Mouse (Mus musculus) kidney, embryonic 16.5 days (tissue): ENCODE measurements around the gene Stx6. TPM values are rescaled to one million over a fixed set of nuclear protein-coding genes. Genes with fewer than 3 reads are reported as not detected.

Source experiments
- ATAC-seq: fragments of 200-750 bp; cut with Nextera tagmentation; 2 replicates; pipeline ENCODE4 v1.8.0; 2017; ENCODE audit warnings: moderate TSS enrichment; ENCODE audit not compliant: low FRiP score, low TSS enrichment
- H3K27ac ChIP-seq: fragments of 300-500 bp; sonication (generic); 2 replicates; pipeline ENCODE4 v1.5.1; 2014; ENCODE audit warnings: low read length
- H3K27me3 ChIP-seq: fragments of 300-500 bp; sonication (generic); 2 replicates; pipeline ENCODE4 v1.6.1; 2014; ENCODE audit warnings: low read length, control low read depth, mixed read lengths; ENCODE audit not compliant: insufficient read depth
- H3K36me3 ChIP-seq: fragments of 300-500 bp; sonication (generic); 2 replicates; pipeline ENCODE4 v1.6.1; 2014; ENCODE audit warnings: low read length, control low read depth, mixed read lengths; ENCODE audit not compliant: insufficient read depth
- H3K4me1 ChIP-seq: fragments of 300-500 bp; sonication (generic); 2 replicates; pipeline ENCODE4 v1.6.1; 2014; ENCODE audit warnings: low read length, control low read depth, mixed read lengths; ENCODE audit not compliant: insufficient read depth
- H3K4me2 ChIP-seq: fragments of 300-500 bp; sonication (generic); replicated peaks from 2 replicates; pipeline ENCODE4 v1.6.1; 2014; ENCODE audit warnings: low read depth, low read length
- H3K4me3 ChIP-seq: fragments of 300-500 bp; sonication (generic); 2 replicates; pipeline ENCODE4 v1.5.1; 2014; ENCODE audit warnings: mild to moderate bottlenecking, low read length
- H3K9ac ChIP-seq: fragments of 300-500 bp; sonication (generic); replicated peaks from 2 replicates; pipeline ENCODE4 v1.6.1; 2014; ENCODE audit warnings: low read length
- H3K9me3 ChIP-seq: fragments of 300-500 bp; sonication (generic); 2 replicates; pipeline ENCODE4 v1.6.1; 2016; ENCODE audit warnings: low read length, control low read depth
- WGBS: fragments of 180-500 bp; shearing (Covaris S2); extraction: QIAGEN DNeasy Blood & Tissue Kit; methylation state at CpG from one replicate; pipeline ENCODE4 v1.1.7; 2014; 5-methylcytosine and 5-hydroxymethylcytosine counted together
- polyA plus RNA-seq: library from polyadenylated mRNA; unstranded; fragments of >200 nt; fragmentation: Nextera tagmentation; extraction: Ambion mirVana; gene quantifications from 2 replicates; pipeline ENCODE4 v1.2.1, GENCODE M21; 2015

The Stx6 gene
- polyA plus RNA-seq, 1 experiment from 2014 or later = 70.9 TPM

DNA sequence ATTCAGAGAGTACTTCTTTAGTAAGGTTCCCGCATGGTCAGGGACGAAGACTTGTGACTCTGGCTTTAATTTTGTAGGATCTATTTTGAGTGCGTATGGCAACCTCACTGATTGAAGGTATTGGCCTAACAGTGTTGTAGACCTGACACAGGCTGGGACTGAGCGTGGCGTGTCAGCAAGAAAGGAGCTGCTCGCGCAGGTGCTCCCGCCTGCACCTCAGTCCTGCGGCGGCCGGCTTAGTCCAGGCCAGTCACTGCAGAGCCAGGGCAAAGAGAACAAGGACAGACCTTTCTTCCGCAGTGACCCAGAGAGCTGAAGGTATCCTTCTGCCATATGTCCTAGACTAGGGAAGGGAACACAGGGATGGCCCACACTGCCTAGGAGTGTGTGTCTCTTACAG is 45.4 kb downstream of the Stx6 start:
- Histone ChIP-seq H3K4me2 (no peak overlapping the region), H3K4me1 (peaks cover 22% of the 10 kb centered on the region), H3K9ac (no peak overlapping the region), H3K9me3 (no peaks in the 10 kb centered on the region), H3K27ac (no peak overlapping the region), H3K27me3 (no peaks in the 10 kb centered on the region), H3K4me3 (no peak overlapping the region), H3K36me3 (peaks cover 30% of the 10 kb centered on the region)
- ATAC-seq = no peak
- 96% methylated on average over 12 of the region's 12 CpGs for WGBS

DNA sequence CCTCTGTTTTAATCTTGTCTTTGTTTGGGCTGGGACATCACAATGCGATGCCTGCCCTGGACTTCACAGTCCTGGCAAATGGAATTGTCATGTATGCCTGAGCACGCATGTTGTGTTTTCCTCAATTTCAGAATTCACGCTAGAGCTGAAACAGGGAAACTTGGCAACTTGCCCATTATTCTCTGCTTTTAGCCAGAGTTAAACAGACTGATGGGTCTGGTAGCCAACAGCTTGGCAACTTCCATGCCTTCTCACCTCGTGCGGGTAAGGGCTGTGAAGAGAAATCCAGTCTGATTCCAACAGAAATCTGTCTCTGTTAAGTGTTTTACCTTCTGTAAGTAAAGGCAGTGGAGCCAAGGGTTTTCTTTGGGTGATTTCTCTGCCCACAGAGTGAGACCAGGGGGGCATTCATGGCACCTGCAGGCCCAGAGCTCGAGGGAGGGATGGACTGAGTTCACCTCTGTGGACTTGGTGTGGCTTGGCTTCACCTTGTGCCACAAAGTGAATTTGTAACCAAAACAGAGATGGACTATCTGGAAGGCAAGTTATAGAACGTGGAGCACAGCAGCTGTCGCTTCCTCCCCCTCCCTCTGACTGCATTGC is 46.1 kb downstream of the Stx6 start:
- H3K9ac ChIP-seq = no peak overlapping the region
- H3K4me1 ChIP-seq = peaks cover 22% of the 10 kb centered on the region
- H3K4me3 ChIP-seq = no peak overlapping the region
- H3K4me2 ChIP-seq = no peak overlapping the region
- H3K9me3 ChIP-seq = no peaks in the 10 kb centered on the region
- H3K27me3 ChIP-seq = no peaks in the 10 kb centered on the region
- peaks cover 27% of the 10 kb centered on the region for H3K36me3 ChIP-seq
- no peak for ATAC-seq
- WGBS = 70% methylated on average over 8 of the region's 8 CpGs
- no peak overlapping the region for H3K27ac ChIP-seq

DNA sequence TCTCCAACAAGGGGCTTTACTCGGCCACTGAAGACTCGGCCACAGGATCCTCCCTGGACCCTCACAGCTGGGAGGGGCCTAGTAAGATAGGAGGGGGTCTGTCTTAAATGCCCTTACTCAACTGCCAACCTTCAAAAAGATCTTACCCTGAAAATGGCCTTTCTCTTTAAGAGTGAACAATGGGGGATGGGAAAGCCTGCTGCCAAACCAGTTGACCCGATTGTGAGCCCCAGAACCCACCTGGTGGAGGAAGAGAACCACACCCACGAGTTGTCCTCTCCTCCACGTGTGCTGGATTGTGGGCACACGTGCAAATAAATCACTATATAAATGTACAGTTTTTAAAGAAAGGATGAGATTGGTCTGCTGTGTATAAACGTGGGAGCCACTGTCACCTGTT is 46.8 kb downstream of the Stx6 start:
- H3K36me3 ChIP-seq = peaks cover 26% of the 10 kb centered on the region
- WGBS = 43% methylated on average over 7 of the region's 7 CpGs
- no peaks in the 10 kb centered on the region for H3K9me3 ChIP-seq
- H3K4me1 ChIP-seq = peaks cover 22% of the 10 kb centered on the region
- no peak overlapping the region for H3K4me2 ChIP-seq
- no peak overlapping the region for H3K4me3 ChIP-seq
- no peak overlapping the region for H3K27ac ChIP-seq
- H3K9ac ChIP-seq = no peak overlapping the region
- ATAC-seq = no peak
- H3K27me3 ChIP-seq = no peaks in the 10 kb centered on the region

DNA sequence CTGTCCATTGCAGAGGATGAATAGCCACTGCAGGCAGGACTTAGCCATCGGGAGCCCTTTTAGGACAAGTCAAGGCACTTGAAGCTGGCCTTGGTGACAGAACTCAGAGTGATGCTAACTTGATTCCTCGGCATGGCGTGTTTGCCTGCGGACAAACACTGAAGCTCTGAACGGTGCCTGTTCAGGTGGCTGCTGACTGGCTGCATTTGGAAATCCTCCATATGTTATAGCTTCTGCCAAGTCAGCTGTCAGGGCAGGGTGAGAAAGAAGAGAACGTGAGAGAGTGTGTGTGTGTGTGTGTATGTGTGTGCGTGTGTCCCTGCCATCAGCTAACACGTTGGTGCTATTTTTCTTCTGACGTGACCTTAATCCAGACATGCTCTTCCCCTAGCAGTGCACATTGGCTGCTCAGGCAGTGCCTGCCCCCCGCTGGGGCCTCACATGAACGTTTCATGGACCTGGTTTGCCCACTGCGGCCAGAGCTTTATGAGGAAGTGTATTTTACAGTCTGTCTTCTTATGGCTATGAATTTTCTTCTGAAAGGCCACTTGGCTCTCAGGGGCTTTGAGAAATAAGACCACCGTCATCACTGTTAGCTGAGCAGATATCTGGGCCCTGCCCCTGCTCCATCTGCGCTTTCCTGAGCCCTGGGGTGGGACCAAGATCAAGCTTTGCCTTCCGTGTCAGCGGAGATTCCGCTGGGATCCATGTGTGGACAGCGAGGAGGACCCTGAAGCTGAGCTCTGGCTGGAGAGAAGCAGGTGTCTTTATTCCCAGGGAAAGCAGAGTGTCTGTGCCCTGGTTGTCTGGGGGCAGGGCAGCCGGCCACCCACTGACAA is 47.5 kb downstream of the Stx6 start:
- Histone ChIP-seq H3K4me1 (peaks cover 24% of the 10 kb centered on the region), H3K4me3 (no peak overlapping the region), H3K27me3 (no peaks in the 10 kb centered on the region), H3K27ac (no peak overlapping the region), H3K9ac (no peak overlapping the region; the same call in 1 of the 2 replicates), H3K9me3 (no peaks in the 10 kb centered on the region), H3K36me3 (peaks cover 25% of the 10 kb centered on the region), H3K4me2 (no peak overlapping the region)
- 60% methylated on average over 19 of the region's 19 CpGs for WGBS
- peak; percentile 11; the same call in 1 of the 2 replicates for ATAC-seq

DNA sequence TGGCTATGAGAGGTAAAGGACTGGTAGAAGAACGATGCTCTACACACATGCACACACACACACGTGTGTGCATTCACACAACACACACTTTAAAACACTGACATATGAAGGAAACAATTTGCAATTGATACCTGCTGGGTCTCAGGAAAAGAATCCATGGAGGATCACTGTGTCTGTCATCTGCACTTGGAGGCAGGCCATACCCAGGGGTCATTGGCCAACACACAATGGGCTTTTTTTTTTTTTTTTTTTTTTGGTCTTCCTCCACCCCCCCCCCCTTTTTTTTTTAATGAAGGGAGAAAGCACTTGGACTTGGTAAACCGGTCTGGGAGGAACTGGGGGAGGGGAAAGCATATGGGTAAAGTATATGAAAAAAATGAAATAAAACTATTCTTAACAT is 49.3 kb downstream of the Stx6 start:
- no peak for ATAC-seq
- 71% methylated on average over 3 of the region's 3 CpGs for whole genome bisulfite sequencing

DNA sequence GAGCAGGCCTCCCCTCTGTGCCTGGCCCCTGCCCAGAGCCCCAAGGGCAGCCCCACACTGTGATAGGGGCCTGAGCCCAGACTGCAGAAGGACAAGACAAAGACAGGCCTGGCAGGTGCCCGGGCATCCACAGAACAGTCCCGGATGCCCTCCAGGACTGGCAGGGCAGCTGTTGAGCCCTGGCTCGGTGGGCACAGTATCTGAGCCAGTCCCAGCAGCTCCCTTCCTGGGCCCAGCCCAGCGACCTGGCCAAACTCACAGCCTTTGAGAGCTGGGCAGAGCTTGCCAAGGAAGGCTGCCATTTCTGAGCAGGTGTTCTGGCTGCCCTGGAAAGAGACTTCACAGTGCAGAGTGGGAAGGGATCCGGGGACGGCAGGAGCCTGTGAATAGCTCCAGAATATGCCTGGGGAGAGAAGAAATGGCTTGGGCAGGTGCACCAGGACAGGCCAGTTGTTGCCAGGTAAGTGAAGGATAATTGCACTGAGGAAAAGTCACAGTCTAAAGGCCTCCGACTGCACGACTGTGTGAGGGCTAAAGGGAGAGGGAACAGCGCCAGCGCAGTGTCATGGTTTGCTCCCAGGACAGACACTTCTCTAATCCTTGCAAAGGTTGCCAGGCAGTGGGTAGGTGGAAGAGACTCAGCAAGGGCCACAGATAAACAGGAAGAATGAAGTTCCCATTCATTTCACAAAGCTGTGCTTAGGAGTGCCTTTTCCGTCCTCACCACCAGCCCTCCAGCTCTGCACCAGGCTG is 51.7 kb downstream of the Stx6 start:
- H3K4me1 ChIP-seq = peaks cover 53% of the 10 kb centered on the region
- no peaks in the 10 kb centered on the region for H3K9me3 ChIP-seq
- 68% methylated on average over 9 of the region's 11 CpGs for WGBS
- no peak overlapping the region for H3K4me3 ChIP-seq
- no peak for ATAC-seq
- H3K36me3 ChIP-seq = peaks cover 5% of the 10 kb centered on the region; the same call in 1 of the 2 replicates
- no peak overlapping the region for H3K9ac ChIP-seq
- H3K27me3 ChIP-seq = no peaks in the 10 kb centered on the region
- no peak overlapping the region for H3K27ac ChIP-seq
- no peak overlapping the region for H3K4me2 ChIP-seq

More for the DNA sequence above, 49.3 kb downstream of the Stx6 start:
- H3K27me3 ChIP-seq = no peaks in the 10 kb centered on the region
- H3K9ac ChIP-seq = no peak overlapping the region
- H3K36me3 ChIP-seq = peaks cover 12% of the 10 kb centered on the region; the same call in 1 of the 2 replicates
- H3K4me1 ChIP-seq = peaks cover 34% of the 10 kb centered on the region
- H3K4me2 ChIP-seq = no peak overlapping the region
- no peak overlapping the region for H3K4me3 ChIP-seq
- H3K27ac ChIP-seq = peak overlapping the region; percentile 54; the same call in 1 of the 2 replicates
- H3K9me3 ChIP-seq = no peaks in the 10 kb centered on the region

DNA sequence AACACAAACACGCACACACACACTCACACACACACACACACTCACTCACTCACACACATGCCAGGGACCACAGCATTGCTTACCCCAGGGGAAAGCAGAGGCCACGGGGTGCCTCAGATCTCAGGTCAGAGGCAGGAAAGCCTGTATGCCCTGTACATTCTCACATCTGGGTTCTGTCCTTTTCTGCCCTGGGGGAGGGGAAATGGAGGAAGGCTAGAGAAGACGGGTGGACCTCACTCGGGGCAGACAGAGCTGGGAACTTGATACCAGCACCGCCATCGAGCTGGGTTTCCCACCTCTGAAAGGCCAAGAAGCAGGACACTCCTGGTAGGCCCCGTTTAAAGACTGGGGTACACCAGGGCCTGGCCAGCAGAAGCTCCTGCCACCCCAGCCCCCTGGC is 52.5 kb downstream of the Stx6 start:
- Histone ChIP-seq H3K4me2 (no peak overlapping the region), H3K9ac (0 out of 2 replicates have a peak overlapping the region, but pooled peaks have one; percentile 9), H3K4me3 (no peak overlapping the region), H3K4me1 (peaks cover 56% of the 10 kb centered on the region), H3K27ac (no peak overlapping the region), H3K36me3 (peaks cover 5% of the 10 kb centered on the region; the same call in 1 of the 2 replicates), H3K27me3 (no peaks in the 10 kb centered on the region), H3K9me3 (no peaks in the 10 kb centered on the region)
- 25% methylated on average over 7 of the region's 7 CpGs for WGBS
- ATAC-seq = no peak

DNA sequence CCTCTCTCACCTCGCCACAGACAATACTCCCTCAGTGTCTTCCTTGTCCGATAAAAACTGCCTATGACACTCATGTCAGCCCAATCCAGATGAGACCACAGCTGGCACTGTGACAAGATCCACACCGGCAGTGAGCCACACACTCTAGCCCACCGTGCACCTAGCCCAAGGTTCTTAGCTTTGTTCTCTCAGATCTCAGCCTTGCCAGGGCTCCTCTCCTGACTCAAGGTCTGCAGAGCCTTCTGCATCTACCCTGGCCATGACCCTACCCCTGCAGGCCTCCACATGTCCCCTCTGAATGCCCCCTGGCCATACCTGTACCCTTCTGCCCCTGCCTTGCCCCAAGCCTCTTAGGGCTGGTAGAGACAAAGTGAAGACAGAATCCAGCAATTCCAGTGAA is 53.6 kb downstream of the Stx6 start:
- H3K9me3 ChIP-seq = no peaks in the 10 kb centered on the region
- H3K36me3 ChIP-seq = peaks cover 4% of the 10 kb centered on the region; the same call in 1 of the 2 replicates
- no peak; the same call in 1 of the 2 replicates for ATAC-seq
- 43% methylated on average over 4 of the region's 4 CpGs for WGBS
- no peaks in the 10 kb centered on the region for H3K27me3 ChIP-seq
- H3K4me2 ChIP-seq = no peak overlapping the region
- peak overlapping the region; percentile 50 for H3K9ac ChIP-seq
- peaks cover 56% of the 10 kb centered on the region for H3K4me1 ChIP-seq
- H3K27ac ChIP-seq = peak overlapping the region; percentile 76
- H3K4me3 ChIP-seq = no peak overlapping the region

DNA sequence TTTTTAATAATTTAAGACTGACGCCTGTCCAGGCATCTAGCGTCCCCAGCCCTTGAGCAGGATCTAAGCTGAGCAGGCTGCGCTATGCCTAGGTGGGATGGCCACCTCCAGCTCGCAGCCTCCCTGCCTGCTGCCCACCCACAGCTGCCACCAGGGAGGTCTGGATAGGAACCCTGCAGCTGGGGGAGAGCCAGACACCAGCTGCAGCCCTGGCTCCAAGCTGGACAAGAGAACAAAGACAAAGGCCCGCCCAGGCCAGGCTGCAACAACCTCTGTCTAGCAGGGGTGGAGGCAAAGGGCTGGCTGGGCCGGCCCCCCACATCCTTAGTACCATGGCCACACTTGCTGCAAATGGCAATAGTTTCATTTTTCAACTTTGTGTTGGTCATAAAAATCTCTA is 54.0 kb downstream of the Stx6 start:
- WGBS = 15% methylated on average over 6 of the region's 6 CpGs
- Histone ChIP-seq H3K36me3 (no peaks in the 10 kb centered on the region), H3K4me2 (no peak overlapping the region), H3K9ac (peak overlapping the region; percentile 50), H3K4me1 (peaks cover 57% of the 10 kb centered on the region), H3K27ac (peak overlapping the region; percentile 76), H3K4me3 (no peak overlapping the region), H3K27me3 (no peaks in the 10 kb centered on the region), H3K9me3 (no peaks in the 10 kb centered on the region)
- peak; percentile 66 for ATAC-seq
